Mouse (Mus musculus) midbrain, postnatal 0 days (tissue): Measurements from ENCODE around the gene Trim21. TPM values are rescaled to one million over a fixed set of nuclear protein-coding genes. Genes with fewer than 3 reads are reported as not detected.

Source experiments
- ATAC-seq: fragments of 200-750 bp; cut with Nextera tagmentation; 2 replicates; pipeline ENCODE4 v1.8.0; 2017; ENCODE audit warnings: moderate number of reproducible peaks, mild to moderate bottlenecking, moderate TSS enrichment, moderate library complexity; ENCODE audit not compliant: low FRiP score
- DNase-seq: peaks from one replicate; pipeline ENCODE4 v3.0.0-alpha.2; 2015; ENCODE audit warnings: low spot score
- H3K27ac ChIP-seq: fragments of 300-500 bp; sonication (generic); 2 replicates; pipeline ENCODE4 v1.5.1; 2014; ENCODE audit warnings: low read depth, mild to moderate bottlenecking, low read length, mixed read lengths
- H3K27me3 ChIP-seq: fragments of 300-500 bp; sonication (generic); 2 replicates; pipeline ENCODE4 v1.6.1; 2014; ENCODE audit warnings: low read length, control low read depth, mixed read lengths; ENCODE audit not compliant: insufficient read depth
- H3K36me3 ChIP-seq: fragments of 300-500 bp; sonication (generic); 2 replicates; pipeline ENCODE4 v1.6.1; 2014; ENCODE audit warnings: low read length, control low read depth, mixed read lengths; ENCODE audit not compliant: insufficient read depth
- H3K4me1 ChIP-seq: fragments of 300-500 bp; sonication (generic); 2 replicates; pipeline ENCODE4 v1.6.1; 2014; ENCODE audit warnings: mild to moderate bottlenecking, control low read depth, antibody characterized with exemption, low read length, mixed read lengths; ENCODE audit not compliant: insufficient read depth
- H3K4me2 ChIP-seq: fragments of 300-500 bp; sonication (generic); 2 replicates; pipeline ENCODE4 v1.6.1; 2014; ENCODE audit warnings: low read depth, mild to moderate bottlenecking, low read length, mixed read lengths; ENCODE audit not compliant: poor library complexity, severe bottlenecking
- H3K4me3 ChIP-seq: fragments of 300-500 bp; sonication (generic); 2 replicates; pipeline ENCODE4 v1.5.1; 2014; ENCODE audit warnings: low read depth, mild to moderate bottlenecking, low read length, moderate library complexity
- H3K9ac ChIP-seq: fragments of 300-500 bp; sonication (generic); replicated peaks from 2 replicates; pipeline ENCODE4 v1.6.1; 2014; ENCODE audit warnings: mild to moderate bottlenecking, low read length, moderate library complexity, mixed read lengths; ENCODE audit not compliant: poor library complexity, severe bottlenecking
- H3K9me3 ChIP-seq: fragments of 300-500 bp; sonication (generic); 2 replicates; pipeline ENCODE4 v1.6.1; 2016; ENCODE audit warnings: low read length, control low read depth
- CTCF ChIP-seq: IDR thresholded peaks from 2 replicates; pipeline ENCODE4 v1.5.1; 2016; ENCODE audit warnings: antibody characterized with exemption, mild to moderate bottlenecking
- WGBS: fragments of 180-500 bp; shearing (Covaris S2); extraction: QIAGEN DNeasy Blood & Tissue Kit; methylation state at CpG from one replicate; pipeline ENCODE4 v1.1.7; 2014; 5-methylcytosine and 5-hydroxymethylcytosine counted together
- polyA plus RNA-seq: library from polyadenylated mRNA; unstranded; fragments of >200 nt; fragmentation: Nextera tagmentation; extraction: Ambion mirVana; gene quantifications from 2 replicates; pipeline ENCODE4 v1.2.1, GENCODE M21; 2015
- total RNA-seq: library from RNA; depleted of rRNA; stranded (reverse); fragments of >200 nt; gene quantifications from 2 replicates; pipeline ENCODE4 v1.2.3, GENCODE M21; 2014; rRNA removed

Gene Trim21
- 2.1 and 3.8 TPM in 2 replicates for total RNA-seq
- polyA plus RNA-seq = 0.27 and 0.42 TPM in 2 replicates

DNA sequence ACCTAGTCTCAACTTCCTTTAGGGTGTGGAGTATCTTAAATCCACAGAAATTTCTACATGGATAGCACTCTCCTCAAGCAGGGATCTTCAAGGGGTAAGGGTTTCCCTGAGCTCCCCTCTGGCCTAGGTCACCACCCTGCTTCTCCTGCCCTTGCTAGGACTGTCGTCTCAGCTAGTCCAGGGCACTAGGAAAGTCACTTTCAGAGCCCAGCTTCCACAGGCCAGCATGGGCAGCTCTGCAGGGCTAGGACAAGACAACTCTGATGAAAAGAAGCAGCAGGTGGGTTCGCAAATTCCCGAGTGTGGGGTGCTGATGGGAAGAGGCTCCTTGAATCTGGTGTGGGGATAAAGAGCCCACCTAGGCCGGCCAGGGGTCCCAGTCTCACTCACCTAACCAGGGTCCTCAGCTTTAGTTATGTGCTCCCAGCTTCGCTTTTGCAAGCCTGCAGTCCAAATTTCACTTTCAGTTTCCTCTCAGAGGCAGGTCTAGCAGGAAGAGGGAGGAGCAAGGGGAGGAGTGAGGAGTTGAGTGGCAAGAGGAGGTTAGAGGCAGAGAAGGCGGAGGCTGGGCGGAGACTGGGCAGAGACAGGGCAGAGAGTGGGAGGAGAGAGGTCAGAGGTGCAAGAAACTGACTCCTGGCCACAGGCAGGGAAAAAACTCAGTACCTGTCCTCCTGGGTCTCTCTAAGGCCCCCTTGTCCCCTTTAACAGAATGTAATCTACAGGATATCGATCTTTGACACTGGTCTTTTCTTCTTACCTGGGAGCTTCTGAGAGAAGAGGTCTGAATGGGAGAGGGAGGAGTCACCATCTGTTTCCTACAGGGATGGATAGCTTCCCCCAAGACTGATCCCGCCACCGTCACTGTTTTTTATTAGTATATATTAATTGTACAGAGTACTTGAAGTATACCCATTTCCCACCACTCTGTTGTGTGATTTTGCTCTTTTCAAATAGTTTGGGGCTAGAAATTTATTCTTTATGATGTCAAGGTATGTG, at the start of gene Trim21:
TSS of gene Trim21 (minus strand) at position 488 of the 999 bp plus-strand sequence.
- peak; percentile 66; the same call in 1 of the 2 replicates for ATAC-seq
- H3K9me3 ChIP-seq = no peaks in the 10 kb centered on the region
- WGBS = 21% methylated on average over 10 of the region's 10 CpGs
- no peaks in the 10 kb centered on the region for H3K27me3 ChIP-seq
- no peak within 1 kb of the TSS for H3K27ac ChIP-seq
- no peaks in the 10 kb centered on the region for H3K4me1 ChIP-seq
- H3K4me2 ChIP-seq = peak within 1 kb of the TSS; percentile 38
- peak within 1 kb of the TSS; percentile 29 for H3K4me3 ChIP-seq
- TF ChIP-seq CTCF = no peak
- H3K9ac ChIP-seq = no peak within 1 kb of the TSS
- peak; percentile 30 for DNase-seq
- H3K36me3 ChIP-seq = no peaks in the 10 kb centered on the region

DNA sequence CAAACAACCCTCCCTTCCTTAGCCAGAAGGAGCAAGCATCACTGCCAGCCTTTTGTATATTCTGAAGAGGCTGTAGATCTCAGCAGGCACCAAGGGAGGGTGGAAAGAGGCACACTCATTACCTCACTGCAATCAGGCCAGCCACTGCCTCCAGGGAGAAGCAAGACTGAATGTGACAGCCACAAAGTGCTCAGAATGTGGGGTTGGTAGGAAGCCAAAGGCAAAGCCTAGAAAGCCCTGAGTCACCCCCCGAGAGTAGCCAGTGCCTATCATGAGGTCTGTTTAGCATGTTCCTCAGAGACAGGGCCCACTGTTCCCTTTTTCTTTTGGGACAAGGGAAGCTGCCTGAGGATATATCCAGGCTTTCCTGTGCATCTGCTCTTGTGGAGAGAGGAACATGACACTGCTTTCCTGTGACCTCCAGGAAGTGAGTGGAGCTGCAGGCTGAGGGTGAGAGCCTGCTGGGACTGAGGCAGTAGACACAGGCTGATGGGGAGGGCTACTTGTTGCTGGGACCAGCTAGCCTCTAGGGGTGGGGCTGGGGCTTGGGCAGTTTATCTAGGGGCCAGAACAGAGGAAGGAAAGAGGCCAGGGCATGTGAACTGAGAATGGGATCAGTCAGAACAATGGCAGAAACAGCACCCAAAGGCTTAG, 32.2 kb upstream of the Trim21 start, which contains the start of gene Olfr552:
TSS of gene Olfr552 (plus strand) at position 393 of the 654 bp plus-strand sequence.
- Histone ChIP-seq H3K27ac (no peak within 1 kb of the TSS), H3K27me3 (no peaks in the 10 kb centered on the region), H3K4me2 (no peak within 1 kb of the TSS), H3K36me3 (no peaks in the 10 kb centered on the region), H3K4me1 (no peaks in the 10 kb centered on the region), H3K9me3 (no peaks in the 10 kb centered on the region), H3K9ac (no peak within 1 kb of the TSS), H3K4me3 (no peak within 1 kb of the TSS)
- ATAC-seq = no peak
- DNase-seq = no peak
- 71% methylated on average over 1 of the region's 1 CpGs for WGBS
- no peak for TF ChIP-seq CTCF

DNA sequence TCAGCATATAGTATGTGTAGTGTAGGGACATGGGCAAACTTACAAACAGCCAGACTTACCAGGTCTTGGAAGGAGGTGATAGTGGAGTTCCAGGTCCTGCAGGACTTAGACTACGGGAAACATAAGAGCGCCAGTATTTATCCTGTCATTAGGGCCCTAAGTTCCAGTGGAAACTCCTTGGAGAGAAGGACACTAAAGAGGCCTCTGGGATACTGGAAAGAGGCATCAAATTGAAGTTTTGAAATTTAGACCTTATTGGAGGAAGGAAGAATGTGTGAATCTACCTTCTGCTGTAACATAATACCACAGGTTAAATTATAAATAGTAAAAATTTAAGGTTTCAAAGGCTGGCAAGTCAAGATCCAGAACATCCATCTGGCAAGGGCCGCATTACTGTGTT, 26.5 kb upstream of the Trim21 start, which contains the start of gene Olfr551:
TSS of gene Olfr551 (minus strand) at position 101 of the 400 bp plus-strand sequence.
- no peak for DNase-seq
- no peak for TF ChIP-seq CTCF
- no peaks in the 10 kb centered on the region for H3K27me3 ChIP-seq
- H3K36me3 ChIP-seq = no peaks in the 10 kb centered on the region
- no peak within 1 kb of the TSS for H3K4me3 ChIP-seq
- no peak within 1 kb of the TSS for H3K27ac ChIP-seq
- no peak within 1 kb of the TSS for H3K4me2 ChIP-seq
- ATAC-seq = no peak
- 91% methylated on average over 3 of the region's 3 CpGs for WGBS
- H3K4me1 ChIP-seq = no peaks in the 10 kb centered on the region
- no peak within 1 kb of the TSS for H3K9ac ChIP-seq
- no peaks in the 10 kb centered on the region for H3K9me3 ChIP-seq

DNA sequence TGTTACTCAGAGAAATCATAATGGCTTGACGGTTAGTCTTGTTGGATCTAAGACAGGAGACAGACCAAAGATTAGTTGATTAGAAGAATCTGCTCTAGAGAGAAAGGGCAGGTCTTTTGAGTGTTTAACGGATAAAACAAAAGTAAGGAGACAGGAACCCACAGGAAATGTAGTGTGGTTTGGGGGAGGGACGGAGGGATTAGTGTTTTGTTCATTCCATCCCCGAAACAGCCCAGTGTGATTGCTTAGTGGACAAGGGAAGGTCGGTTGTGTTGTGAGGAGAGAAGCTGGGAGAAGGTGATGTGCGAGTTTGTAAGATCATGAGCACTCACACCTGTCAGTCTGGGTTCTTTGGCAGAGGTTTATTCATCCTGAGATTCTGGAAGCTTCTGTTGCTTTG, 10.7 kb upstream of the Trim21 start:
- H3K27me3 ChIP-seq = no peaks in the 10 kb centered on the region
- no peaks in the 10 kb centered on the region for H3K36me3 ChIP-seq
- H3K9ac ChIP-seq = no peak overlapping the region
- DNase-seq (no peak), ATAC-seq (no peak)
- H3K4me2 ChIP-seq = no peak overlapping the region
- no peak for TF ChIP-seq CTCF
- WGBS = 56% methylated on average over 6 of the region's 6 CpGs
- no peak overlapping the region for H3K4me3 ChIP-seq
- H3K27ac ChIP-seq = no peak overlapping the region
- no peaks in the 10 kb centered on the region for H3K4me1 ChIP-seq
- no peaks in the 10 kb centered on the region for H3K9me3 ChIP-seq

DNA sequence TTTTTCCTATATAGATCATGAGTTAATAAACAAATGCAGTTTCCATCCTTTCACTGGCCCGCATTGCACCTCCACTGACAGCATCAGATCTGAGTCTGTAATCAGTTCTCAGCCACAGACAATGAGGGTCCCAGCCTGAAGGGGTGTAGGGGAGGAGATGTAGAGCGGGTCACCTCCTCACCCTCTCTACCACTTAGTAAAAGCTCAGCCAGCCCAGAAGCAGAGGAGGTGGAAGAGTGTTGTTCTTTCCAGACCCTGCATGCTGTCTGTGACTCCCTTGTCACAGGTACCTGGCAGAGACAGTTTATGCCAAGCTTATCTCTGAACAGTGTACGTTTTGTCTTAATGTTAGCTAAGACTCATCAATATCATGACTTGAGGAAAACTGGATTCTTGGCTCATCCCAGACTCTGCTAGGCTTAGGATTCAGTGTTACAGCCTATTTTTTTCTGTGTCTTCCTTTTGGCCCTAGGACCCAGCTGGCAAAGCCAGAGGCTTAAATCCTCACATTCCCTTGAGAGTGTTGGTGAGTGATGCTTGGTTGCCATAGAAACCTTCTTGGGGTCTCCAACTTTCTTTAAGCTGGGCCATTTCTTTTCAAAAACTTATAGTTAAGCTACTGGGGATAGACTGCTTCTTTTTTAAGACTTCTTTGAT, 8.0 kb upstream of the Trim21 start:
- H3K4me1 ChIP-seq = no peaks in the 10 kb centered on the region
- H3K4me3 ChIP-seq = no peak overlapping the region
- no peak overlapping the region for H3K9ac ChIP-seq
- TF ChIP-seq CTCF = no peak
- no peak overlapping the region for H3K27ac ChIP-seq
- no peak overlapping the region for H3K4me2 ChIP-seq
- H3K36me3 ChIP-seq = no peaks in the 10 kb centered on the region
- H3K9me3 ChIP-seq = no peaks in the 10 kb centered on the region
- peak; percentile 62 for DNase-seq
- no peaks in the 10 kb centered on the region for H3K27me3 ChIP-seq
- 34% methylated on average over 3 of the region's 3 CpGs for WGBS
- ATAC-seq = peak; percentile 69; the same call in 1 of the 2 replicates
